Mouse (Mus musculus) retina, postnatal 1 day (tissue): ENCODE data around the gene Sugp2.

Source experiments
- DNase-seq: peaks from one replicate; pipeline ENCODE4 v3.0.0-alpha.2; 2012

Sugp2 gene

DNA sequence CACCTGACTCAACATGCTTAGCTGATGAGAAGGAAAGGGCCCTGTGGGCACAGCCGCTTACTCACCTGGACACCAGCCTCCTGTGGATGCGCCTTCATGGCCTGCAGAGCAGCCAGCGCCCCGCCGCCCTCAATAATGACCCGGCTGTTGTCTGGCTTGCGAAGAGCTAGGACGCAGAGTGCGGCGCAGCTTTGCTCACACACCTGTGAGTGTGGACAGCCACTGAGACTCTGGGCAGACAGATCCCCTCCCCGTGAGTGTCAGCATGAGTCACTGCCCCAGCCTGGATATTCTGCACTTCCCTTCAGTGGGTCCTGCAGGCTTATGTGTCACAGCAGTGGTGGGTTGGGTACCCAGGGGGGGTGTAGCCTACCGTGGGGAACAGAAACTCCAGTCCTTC, 12.0 kb upstream of the Sugp2 start:
- DNase-seq: no peak

GRCm38 (mm10) chr8:70223341-70223740, 10.7 kb upstream of the Sugp2 start:
- peak; percentile 48 for DNase-seq

GRCm38 (mm10) chr8:70227997-70228396, 6.0 kb upstream of the Sugp2 start:
- peak; percentile 57 for DNase-seq

GRCm38 (mm10) chr8:70230837-70231236, 3.2 kb upstream of the Sugp2 start:
- DNase-seq: no peak

GRCm38 (mm10) chr8:70233606-70234005, 420 bp upstream of the Sugp2 start:
- DNase-seq: no peak

- DNase-seq: no peak
These were observed 729 bp downstream of the Sugp2 start for GRCm38 (mm10) chr8:70234781-70235128.

DNA sequence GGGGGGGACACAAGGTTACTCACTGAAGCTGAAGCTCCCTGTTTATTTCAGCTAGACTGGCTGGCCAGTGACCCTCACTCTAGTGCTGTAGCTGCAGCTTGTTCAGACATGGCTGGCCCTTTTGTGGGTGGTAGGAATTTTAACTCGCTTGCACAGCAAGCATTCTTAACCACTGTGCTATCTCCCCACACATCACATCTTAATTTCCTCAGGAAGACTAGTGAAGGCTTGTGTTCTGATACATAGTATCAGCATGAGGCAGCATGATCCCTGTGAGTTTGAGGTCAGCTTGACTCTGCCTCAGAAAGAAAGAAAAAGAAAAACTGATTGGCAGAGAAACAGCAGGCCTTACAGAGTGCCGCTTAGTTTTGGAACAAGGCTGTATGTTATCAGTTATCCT, 3.8 kb downstream of the Sugp2 start:
- DNase-seq: no peak

DNA sequence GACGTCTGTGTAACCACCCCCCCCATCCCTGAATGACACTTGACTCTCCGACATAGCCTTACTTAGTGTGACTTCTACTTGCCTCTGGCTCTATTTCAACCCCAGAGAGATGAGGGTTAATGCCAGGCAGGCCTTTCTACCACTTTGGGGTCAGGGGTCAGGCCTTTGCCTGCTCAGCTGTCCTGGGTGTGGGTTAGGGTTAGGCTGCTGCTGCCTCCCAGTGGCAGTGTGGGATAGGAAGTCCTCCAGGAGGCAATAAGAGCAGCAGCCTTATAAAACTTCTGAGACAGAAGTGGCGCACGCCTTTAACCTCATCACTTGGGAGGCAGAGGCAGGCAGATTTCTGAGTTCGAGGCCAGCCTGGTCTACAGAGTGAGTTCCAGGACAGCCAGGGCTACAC, 6.6 kb downstream of the Sugp2 start:
- no peak for DNase-seq

DNA sequence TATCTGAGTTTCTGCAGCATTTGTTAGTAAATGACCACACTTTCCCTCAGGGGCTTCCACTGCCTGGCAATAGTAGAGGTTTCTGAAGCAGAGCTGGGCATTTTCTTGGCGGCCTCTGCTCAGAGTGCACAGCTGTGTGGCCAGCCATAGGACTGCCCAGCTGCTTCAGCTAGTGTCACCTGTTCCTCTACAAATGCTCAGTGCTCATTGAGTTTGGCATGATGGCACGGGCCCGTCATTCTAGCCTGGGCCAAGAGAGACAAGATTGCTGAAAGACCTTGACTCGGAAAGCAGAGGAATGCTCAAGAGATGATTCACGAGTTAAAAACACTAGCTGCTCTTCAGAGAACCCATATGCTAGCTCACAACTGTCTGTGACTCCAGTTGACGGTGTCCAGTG, 12.6 kb downstream of the Sugp2 start:
- no peak for DNase-seq

- DNase-seq: peak; percentile 65
These were observed 13.8 kb downstream of the Sugp2 start for GRCm38 (mm10) chr8:70247841-70248240.

DNA sequence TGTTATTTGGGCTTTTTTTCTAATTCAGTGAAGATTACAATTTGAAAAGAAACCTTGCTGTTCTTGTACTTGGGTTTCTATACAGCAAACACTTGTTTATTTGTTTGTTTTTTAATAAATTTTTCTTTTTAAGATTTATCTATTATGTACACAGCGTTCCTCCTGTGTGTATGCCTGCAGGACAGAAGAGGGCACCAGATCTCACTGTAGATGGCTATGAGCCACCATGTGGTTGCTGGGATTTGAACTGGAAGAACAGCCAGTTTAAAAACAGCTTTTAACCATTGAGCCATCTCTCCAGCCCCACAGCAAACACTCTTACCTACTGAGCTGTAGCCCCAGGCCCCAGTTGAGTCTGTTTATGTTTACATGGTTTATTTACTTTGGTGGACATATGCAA, 20.6 kb downstream of the Sugp2 start:
- no peak for DNase-seq

DNA sequence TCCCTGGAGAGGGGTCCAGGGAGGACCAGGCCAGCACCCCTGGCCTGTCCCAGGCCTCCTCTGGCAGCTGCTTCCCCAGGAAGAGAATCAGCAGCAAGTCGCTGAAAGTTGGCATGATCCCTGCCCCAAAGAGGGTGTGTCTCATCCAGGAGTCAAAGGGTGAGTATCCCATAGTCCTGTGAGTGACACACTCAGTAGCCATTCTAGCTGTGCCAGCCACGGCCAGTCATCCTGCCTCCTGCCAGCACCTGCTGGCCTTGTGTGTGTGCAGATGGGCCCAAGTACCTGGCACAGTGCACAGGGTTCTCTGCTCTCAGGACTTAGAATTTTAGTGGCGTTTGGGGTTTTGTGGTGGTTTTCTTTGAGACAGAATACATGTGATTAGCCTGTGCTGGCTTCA, 23.4 kb downstream of the Sugp2 start:
- no peak for DNase-seq

- no peak for DNase-seq
These were observed 24.6 kb downstream of the Sugp2 start for GRCm38 (mm10) chr8:70258600-70258999.

GRCm38 (mm10) chr8:70259043-70259442, 25.0 kb downstream of the Sugp2 start:
- DNase-seq: no peak

- DNase-seq: no peak
These were observed 33.6 kb downstream of the Sugp2 start for GRCm38 (mm10) chr8:70267674-70268073.

- DNase-seq: no peak
These were observed 34.3 kb downstream of the Sugp2 start for GRCm38 (mm10) chr8:70268311-70268710.

- peak; percentile 54 for DNase-seq
These were observed 35.0 kb downstream of the Sugp2 start for GRCm38 (mm10) chr8:70268799-70269565.

GRCm38 (mm10) chr8:70272949-70273348, 38.9 kb downstream of the Sugp2 start:
- DNase-seq: no peak

DNA sequence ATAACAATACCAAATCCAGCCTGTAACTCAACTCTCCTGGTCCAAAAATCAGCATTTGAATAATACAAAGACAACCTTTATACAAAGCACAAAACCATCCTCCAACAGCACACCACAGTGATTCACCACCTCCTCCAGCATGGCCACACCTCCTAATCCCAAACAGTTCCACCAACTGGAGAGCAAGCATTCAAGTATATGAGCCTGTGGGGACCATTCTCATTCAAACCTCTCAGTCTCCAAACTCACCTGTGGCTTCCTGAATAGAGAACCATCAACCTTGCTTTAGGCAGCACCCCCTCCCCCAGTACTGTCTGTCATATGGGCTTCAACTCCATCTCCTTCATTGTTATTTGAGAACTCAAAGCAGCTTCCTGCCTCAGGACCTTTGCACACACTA, 40.3 kb downstream of the Sugp2 start:
- no peak for DNase-seq

GRCm38 (mm10) chr8:70276476-70276875, 42.5 kb downstream of the Sugp2 start:
- DNase-seq: no peak

DNA sequence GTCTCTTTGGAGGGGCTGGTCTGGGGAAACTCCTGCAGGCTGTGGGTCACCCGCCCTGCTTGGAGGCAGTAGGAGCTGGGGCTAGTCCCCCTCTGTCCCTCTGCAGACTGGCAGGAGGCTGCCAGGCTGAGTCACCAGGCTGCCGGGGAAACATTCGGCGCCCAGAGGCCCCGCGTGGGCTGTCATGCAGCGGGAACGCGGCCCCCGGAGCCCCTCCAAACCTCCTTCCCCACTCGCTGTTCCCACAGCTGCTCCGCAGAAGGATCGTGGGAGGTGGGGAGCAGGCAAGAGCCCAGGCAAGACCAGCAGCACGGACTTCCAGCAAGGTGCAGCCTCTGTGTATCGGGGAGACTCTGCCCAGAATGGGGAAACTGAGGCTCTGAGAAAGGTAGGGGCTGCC, 44.1 kb downstream of the Sugp2 start:
- no peak for DNase-seq

DNA sequence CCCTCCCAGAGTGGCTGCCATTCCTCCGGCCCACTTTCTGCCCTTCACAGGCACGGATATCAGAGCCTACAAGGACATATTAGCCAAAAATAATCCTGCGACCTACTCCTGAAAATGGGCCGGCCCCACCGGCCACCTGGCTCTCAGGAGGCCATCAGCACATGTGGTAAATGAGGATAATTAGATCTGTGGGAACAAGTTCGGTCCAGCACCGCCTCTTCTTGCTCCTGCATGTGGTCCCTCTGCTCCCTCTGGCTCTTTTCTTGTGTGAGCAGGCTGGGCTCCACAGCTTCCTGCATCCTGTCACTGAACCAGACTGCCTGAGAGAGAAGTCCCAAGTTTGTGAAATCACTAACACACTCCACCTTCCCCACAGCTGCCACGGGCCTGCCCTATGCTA, 45.2 kb downstream of the Sugp2 start:
- DNase-seq: no peak

DNA sequence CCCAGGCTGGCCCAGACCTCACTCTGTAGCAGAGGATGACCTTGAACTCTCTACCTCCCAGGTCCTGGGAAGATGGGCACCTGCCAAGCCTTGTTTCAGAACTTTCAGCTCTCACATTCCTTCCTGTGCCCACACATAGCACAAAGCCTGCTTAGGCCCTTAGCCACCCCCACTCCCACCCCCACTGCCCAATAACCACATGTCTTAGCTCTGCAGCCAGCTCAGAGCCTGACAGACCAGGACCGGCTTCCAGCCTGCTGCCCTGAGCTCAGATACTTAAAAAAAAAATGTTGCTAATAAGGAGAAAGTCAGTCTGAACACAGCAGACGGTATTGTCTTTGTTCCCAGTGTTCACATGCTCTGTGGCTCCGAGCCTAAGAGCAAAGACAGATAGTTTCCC, 47.0 kb downstream of the Sugp2 start:
- DNase-seq: no peak

DNA sequence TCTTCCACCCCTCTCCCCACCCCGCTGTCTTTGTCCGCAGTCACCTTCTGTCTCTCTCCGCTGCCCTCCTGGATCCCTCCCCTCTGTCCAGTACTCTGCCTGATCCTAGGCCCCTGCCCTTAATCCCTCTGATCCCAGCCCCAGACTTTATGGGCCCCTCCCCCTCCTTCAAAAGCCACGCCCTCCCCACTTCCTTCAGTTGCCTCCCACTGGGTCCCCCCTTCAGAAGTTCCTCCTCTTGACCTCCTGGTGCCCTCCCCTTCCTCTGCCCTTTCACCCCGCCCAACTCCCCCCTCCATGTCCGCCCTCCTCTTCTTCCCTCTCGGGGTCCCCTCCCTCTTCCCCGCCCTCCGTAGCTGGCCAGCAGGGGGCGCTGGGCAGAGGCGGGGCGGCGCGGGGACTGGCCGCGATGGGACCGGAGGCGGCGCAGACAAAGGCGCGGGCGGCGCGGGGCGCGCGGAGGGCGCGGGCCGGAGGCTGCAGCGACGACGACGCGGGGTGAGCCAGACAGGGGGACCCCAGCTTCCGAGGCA, 48.6 kb downstream of the Sugp2 start, which contains the start of gene Homer3:
Gene Homer3 (plus strand): TSS at position 225 of the 533 bp plus-strand sequence.
- peak; percentile 98 for DNase-seq
